Mouse (Mus musculus) layer of hippocampus, adult 8-10 months (tissue): ENCODE results near the gene Slc34a2. TPM values are rescaled to one million over a fixed set of nuclear protein-coding genes. Genes with fewer than 3 reads are reported as not detected.

ENCODE experiments used
- DNase-seq, 2 experiments: peaks; one replicate each; pipeline ENCODE4 v3.0.0; 2022; ENCODE audit warnings: low spot score in 2 of 2
- total RNA-seq, 4 experiments: library from RNA; stranded (reverse); gene quantifications; 2 replicates each; pipeline ENCODE4 v1.2.4; 2022

The Slc34a2 gene
- not detected for total RNA-seq

DNA sequence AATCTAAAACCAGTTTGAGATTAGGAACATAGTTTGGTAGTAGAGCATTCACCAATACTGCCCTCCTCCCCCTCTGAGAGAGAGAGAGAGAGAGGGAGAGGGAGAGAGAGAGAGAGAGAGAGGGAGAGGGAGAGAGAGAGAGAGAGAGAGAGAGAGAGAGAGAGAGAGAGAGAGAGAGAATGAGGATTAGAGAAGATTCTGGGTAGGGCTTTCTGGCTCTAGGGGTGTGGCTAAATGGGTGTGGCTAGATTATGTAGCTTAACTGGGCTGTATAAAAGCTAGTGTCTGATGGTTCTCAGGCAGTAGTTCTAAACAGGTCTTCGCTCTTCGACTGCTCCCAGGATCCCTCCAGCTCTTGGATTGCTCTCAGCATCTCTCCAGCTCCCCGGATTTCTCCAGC, at the start of gene Slc34a2:
Slc34a2 (plus strand) TSS at position 301 of the 400 bp plus-strand sequence.
- DNase-seq, result no peak

DNA sequence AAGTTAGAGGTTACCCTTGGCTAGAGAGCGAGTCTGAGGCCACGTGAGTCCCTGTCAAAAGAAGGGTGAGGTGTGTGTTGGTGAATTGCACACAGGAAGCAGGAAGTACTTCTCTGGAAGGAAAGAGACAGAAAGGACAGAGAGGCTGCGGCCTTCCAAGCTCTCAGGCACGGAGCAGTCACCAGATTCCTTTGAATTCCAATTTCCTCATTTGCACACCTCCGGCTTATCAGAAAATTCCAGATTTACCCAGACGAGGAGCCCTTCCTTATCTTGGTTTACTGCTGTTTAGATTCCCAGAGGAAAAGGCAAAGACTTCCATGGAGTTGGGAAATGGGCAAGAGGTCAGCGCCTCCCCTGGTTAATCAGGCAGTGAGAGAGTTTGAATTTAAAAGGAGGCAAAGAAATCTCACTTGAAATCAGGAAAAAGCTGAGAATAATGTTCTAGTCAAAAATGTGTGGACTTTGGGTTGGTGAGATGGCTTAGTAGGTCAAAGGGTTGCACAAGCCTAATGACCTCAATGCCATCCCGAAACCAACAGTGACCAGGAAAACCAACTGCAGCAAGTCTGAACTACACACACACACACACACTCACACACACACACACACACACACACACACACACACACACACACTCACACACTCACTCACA, 47.1 kb upstream of the Slc34a2 start:
- no peak for DNase-seq

DNA sequence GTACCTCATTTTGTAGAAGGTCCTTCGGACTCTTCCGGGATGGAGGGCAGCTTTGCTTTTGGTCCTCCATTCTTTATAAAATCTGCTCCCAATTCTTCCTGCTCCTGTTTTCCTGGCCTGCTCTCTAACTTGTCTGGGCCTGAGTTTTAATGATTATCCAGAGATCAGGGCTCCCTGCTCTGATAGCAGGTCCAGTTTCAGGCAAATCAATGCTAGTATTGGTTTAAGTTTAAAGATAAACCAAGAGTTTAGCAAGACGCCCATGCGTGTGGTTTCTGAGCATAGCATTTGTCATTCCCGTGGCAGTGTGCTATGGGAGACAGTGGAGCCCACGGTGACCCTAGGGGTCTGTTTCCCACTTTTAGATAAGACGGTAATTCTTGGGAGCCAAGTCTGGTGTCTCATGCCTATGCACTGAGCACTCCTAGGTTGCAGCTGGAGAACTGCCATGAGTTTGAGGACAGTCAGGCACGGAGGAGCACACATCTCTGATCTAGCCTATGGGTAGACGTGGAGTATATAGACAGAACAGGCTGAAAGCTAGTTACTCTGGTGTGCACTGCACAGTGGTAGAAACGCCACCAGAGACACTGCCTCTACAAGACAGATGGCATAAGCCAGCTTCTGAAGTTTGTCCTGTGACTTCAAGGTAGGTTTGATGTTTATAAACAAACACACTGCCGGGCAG, 45.5 kb upstream of the Slc34a2 start:
- DNase-seq, result no peak

DNA sequence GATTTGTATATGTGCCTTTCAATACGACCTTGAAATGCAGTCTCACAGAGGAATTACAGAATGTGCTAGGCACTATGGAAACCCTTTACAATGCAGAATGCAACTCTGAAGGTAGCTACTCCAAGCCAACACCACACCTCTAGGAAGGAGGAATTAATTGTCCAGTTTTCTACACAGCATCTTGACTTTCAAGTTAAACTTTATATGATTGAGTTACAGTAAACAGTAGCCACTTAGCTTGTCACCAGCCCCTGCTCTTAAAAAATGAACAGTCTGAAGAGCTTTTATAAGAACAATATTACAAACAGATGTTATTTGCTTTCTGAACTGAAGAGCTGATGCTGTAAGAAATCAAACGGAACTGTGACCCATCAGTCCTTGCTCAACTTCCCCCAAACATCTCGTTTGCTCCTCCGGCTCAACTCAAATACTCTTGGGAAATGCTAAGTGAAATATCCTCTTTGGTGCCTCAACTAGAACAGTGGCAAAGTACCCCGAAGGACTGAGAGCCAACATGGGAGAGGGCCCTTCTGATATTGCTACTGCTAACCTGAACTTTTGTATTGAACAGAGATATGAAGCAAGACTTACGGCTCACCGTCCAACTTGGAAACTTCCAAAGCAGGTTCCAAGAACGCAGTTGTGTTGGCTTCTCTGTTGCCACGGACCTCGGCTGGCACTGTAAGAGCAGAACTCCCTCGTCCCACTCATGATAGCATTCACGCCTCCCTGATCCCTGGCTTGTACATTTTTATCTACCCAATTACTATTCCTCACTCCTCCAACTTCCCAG, 44.2 kb upstream of the Slc34a2 start:
- DNase-seq, result no peak

DNA sequence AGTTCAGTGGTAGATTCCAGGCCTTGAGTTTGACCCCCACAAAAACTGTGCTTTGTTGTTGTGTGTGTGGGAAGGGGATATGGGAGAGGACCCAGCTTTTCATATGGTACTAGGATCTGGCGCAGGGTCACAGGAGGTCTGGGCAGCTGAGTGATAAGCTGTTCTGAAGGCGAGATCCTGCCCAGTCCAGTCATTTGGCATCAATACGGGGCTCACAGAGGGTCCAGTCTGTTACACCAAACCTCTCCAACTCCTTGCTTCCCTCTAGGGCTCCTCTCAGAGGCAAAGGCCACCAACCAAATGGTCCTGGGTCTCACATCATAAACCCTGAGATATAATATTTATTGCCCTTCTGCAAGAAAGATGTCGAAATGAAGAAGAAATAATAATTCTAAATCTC, 42.4 kb upstream of the Slc34a2 start:
- no peak for DNase-seq

DNA sequence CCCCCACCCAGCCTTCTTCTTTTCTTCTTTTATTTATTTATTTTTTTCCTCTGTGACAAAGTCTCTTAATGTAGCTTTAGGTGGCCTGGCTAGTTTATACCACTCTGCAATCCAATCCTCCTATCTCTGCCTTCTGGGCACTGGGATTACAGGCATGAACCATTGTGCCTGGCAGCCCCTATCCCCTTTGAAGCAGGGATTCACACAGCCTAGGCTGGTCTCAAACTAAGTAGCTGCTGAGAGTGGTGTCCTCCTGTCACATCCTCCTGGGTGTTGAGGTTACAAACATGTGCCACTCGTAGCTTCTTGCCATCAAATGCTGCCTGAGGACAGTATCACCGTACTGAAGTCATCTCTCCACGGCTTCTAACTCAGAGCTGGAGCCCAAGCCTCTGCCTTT, 41.7 kb upstream of the Slc34a2 start:
- DNase-seq, result no peak

DNA sequence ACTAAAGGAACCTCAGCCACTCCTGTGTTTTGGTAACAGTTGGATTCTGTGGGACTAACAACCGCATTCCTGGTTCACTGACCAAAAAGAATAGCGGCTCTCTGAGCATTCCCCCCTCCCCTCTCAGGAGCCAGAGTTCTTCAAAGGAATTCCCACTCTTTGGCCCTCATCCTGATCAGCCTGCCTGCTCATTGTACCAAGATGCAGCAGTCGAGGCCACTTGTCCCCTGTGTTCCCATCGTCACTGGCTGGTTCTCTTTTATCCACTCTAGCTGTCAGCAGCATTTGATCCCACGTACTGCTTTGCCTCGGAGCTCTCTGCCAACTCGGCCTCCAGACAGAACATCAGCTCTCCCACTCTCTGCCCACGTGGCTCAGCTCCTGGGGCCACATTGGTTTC, 41.3 kb upstream of the Slc34a2 start:
- DNase-seq, result no peak

DNA sequence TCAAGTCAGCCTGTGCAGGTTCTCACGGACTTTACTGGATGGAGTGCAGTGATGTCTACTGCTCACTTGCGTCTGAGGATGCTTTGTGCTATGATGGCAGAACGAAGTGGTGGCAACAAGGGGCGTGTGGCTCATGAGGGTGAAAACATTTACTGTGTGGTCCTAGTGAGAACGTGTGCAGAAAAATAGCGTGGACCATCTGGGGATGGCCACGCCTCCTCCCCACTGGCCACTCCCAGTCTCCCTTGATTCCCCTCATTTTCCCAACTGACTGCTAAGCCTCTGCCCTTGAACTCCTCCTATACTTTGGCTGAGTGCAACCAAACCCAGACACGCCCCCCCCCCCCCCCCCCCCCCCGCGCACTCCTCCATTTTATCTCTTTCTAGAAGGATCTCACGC, 40.8 kb upstream of the Slc34a2 start:
- DNase-seq, result no peak

DNA sequence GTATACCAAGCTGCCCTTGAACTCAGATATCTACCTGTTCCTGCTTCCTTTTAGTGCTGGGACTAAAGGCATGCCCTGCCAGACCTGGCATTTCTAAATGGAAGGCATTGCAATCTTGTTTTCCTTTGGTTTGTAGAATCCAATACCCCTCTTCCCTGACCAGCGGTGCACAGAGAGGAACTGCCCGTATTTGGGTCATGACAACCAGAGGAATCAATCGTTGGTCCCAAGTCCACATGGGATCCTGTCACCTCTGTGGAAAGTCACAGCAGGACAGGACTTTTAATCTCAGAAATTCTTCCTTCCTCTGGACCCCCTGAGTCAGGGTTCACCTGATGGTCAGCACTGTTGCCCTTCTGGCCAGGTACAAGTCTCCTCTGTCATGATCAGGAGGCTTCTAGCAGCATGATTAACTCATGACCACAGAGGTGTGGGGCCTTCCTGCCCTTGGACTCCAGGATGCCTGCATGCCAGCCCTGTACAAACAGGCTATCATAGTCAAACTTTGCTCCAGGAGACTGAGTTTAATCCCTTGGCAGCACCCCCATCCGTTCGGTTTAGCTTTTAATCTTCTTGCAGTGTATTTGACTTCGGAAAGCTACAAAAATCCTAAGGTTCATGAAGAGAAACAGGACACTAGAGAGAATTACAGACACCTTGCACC, 39.7 kb upstream of the Slc34a2 start:
- no peak for DNase-seq

DNA sequence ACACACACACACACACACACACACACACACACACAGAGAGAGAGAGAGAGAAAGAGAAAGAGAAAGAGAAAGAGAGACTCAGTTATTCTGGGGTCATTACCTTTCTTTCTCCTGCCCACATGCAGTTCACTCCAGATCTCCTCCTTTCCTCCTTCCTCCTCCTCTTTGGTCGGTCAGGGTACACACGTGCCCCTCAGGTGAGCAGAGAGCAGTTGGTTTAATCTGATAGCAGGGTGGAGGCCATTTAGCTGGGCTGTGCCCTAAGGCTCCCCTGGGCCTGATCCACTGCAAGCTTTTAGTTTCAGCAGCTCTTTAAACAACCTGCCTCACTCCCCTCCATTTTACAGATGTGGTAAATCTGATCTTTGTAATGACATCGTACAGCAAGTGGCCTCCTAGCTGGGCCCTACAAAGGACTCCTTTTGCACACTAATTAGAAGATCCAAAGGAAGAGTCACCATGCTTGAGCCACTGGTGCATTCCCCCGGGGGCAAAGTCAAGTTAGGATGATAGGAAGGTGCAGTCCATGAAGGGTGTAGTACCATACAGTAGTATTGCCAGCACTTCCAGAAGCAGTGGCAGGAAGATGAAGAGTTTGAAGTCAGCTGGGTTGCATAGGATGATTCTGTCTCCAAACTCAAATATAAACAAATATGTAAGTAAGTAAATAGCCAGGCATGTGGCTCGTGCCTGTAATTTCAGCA, 37.6 kb upstream of the Slc34a2 start:
- DNase-seq, result no peak

DNA sequence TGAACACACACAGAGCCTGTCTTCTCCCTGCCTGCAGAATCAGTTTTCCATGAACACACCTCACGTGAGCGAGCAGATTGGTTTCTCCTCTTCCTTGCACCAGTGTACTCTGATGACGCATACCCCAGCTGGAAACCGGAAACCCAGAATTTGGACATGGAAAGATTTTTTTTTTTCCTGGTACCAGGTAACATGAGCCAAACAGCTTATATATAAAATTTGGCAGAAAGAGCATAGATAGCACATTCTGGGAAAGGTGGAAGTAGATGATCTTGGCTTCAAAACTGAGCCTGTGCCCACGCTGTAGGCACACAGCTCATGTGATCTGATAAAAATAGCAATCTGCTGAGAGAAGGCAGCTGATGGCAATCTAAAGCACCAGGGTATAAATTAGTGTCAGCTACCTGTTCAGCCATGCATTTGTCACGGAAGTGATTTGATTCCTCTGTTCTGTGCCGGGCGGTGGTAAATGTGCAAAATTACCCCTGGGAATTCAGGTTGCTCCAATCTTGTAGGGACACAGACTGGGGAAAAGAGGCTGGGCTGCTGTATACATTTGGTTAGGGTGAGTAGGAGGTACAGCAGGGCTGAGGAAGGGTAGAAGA, 35.2 kb upstream of the Slc34a2 start:
- peak; percentile 33 to 51 for DNase-seq

DNA sequence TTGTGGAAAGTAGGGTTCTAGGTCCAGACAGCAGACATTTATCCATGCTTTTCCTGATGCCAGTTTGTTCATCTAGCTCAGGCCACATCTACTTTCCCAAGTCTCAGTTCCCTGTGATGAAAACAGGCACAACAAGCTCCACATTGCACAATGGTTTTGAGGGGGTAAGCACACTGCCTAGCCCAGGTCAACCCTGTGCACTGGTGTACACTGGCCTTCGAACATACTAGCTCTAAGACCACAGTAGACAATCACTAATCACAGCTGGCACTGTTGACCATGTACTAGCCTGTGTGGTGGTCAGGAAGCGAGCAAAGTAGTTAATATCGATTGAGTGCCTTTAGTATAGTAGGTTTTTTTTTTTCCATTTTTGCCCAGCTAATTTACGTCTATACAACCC, 34.4 kb upstream of the Slc34a2 start:
- no peak for DNase-seq

DNA sequence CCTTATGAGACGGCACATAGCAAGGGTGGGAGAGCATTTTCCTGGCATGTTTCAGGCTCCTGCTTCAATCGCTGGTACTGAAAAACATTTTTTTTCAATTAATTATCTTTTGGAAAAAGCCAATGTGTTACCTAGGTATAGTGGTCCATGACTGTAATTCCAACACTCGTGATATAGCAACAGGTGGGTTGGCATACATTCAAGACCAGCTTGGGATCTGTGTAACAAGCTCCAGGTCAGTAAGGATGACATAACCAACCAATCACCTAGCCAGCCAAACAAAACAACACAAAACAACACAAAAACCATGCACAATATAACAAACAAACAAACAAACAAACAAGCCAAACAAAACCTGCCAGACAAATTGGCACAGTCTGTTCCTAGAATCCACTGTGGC, 33.9 kb upstream of the Slc34a2 start:
- DNase-seq, result no peak

DNA sequence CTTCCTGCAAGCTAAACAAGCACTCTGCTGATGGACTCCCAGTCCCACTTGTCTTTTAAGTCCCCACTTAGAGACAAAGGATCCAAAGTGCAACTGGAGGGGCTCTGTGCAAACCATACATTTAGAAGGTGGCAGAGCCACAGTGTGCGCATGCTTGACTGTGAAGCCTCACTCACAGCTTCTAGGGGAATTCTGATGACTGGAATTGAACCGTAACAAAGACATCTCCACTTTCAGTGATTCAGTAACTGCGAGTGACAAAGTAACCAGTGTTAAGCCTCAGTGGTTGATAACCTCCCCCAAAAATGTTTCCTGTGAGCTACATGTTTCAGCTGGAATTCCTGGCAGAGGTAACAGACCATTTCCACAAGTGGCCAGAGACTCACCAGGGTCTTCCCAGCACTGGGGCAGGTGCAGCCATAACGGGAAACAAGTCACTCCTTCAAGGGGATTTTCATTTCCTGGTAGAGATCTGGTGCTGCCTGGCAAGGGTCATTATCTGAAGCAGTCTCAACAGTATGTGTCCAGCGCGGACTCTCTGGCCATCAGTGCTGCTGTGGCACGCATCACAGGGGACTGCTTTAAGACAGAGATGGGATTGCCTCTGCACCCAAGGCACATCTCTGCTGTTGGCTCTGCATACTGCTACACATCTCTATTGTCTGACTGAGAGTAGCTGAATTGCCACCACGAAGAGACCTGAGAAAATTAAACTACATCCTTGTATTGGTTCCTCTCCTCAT, 28.7 kb upstream of the Slc34a2 start:
- no peak for DNase-seq

DNA sequence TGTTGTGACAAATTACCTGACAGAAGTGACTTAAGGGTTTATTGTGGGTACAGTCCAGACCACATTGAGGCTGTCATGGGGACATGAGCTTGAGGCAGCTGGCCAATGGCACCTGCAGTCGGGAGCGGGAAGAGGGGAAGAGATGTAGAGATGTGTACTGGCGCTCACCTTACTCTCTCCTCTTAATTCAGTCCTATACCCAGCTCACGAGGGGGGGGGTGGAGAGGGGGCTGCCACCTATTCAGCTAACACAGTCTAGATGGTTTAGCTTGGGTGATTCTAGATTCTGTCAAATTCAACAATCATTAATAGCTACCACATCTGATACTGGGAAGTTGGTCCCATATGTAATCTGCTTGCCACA, 28.1 kb upstream of the Slc34a2 start:
- DNase-seq, result no peak

DNA sequence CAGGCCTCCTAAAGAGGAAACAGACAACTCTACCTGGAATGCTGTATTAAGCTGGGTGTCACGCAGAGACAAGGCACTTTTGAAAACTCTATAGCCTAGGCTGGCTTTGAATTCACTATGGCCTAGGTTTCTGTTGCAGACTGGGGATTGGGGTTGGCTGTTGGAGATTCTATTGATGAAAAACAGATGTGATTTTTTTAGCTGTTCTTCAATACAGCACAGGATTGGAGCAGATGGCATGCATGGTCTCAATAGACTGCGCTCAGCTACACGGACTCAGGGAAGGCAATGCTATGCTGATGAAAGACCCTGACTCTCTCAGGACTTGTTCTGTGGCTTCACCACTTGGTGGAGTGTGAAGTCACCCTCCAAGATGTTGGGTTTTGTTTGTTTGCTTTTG, 26.6 kb upstream of the Slc34a2 start:
- DNase-seq, result no peak

DNA sequence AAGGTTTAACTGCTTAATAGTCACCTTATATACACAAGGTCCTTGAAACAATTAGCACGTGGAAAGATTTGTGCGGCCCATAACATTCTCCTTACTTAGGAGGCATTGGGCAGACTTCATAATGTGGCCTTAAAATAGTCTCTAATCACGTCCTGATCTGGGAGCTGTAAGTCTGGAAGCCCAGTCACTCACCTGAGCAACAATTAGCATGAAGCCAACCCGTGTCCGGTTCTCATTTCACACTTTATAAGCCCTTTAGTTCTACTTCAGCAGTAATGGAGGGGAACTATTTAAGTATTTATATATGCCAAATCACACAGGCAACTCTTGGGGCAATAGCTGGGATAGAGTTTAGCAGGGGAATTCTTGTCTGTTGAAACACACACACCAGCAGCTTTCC, 21.3 kb upstream of the Slc34a2 start:
- DNase-seq, result no peak

DNA sequence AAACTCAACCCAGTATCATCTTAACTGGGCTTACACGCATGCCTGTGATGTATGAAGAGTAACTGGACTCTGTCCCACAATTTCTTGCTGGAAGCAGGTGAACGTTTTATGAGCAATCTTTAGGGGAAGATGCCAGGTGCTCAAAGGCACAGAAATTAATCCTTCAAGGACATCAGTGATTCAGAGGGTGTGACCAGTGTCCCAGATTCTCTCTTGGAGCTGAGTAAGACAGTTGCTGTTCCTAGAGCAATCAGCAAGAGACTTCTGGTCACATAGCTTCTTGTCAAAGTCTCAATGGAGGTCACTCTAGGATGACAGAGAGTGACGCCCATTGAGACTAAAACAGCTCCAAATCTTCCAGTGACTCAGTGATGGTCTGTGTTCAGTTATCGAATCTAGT, 19.6 kb upstream of the Slc34a2 start:
- DNase-seq, result no peak

DNA sequence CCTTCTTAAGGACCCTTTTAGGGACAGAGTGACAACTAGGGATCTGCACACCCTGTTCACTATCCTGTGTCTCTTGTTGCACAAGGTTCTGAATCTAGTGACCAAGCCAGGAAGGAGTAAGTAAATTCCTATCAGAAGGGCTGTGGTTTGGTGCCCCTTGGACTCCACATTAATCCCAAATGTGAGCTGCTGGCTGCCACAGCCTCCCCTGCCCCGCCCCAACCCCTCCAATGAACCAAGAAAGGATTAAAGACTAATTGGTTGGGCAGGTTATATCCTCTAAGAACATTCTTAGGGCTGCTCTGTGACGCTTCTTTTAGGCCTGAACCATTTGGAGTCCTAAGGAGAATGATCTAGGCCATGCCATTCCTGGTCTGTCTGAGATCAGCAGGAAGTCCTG, 14.4 kb upstream of the Slc34a2 start:
- no peak for DNase-seq

DNA sequence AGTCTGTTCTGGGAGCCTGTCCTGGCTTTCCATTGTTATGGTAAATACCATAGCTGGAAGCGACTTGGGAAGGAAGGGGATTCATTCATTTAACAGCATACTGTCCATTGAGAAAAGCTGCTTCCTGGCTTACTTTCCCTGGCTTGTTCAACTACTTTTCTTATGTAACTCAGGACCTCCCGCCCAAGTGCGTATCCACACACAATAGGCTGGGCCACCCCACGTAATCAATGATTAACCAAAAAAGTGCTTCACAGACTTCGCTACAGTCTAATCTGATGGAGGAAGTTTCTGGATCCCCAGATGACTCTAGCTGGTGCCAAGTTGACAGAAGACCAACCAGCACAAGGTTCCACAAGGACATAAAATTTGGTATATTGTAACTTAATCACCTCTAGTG, 14.0 kb upstream of the Slc34a2 start:
- no peak for DNase-seq
